Mouse (Mus musculus) gastrocnemius, adult 2 months (tissue): Measurements from ENCODE around the gene Olfr486. TPM values are rescaled to one million over a fixed set of nuclear protein-coding genes. Genes with fewer than 3 reads are reported as not detected.
"Not testable (repeated sequence)": the region's sequence is repeated elsewhere in the genome, so short reads cannot be mapped to it uniquely, and the experiment has no call there.

Experiments used
- DNase-seq: peaks from one replicate; pipeline ENCODE4 v3.0.0; 2022
- H3K27ac ChIP-seq: fragments of 200-600 bp; 2 replicates; pipeline ENCODE4 v1.8.1; 2022; ENCODE audit warnings: mild to moderate bottlenecking
- H3K4me3 ChIP-seq: fragments of 200-600 bp; 2 replicates; pipeline ENCODE4 v1.8.1; 2022; ENCODE audit warnings: mild to moderate bottlenecking, moderate library complexity
- CTCF ChIP-seq: fragments of 200-600 bp; IDR thresholded peaks from 2 replicates; pipeline ENCODE4 v1.8.1; 2022; ENCODE audit warnings: antibody characterized with exemption, mild to moderate bottlenecking, moderate library complexity
- intact Hi-C: fragments of 180-260 bp; cut with DNase I; formaldehyde crosslinking; loops from one replicate; pipeline ENCODE4 v1.15.1; 2025
- long read RNA-seq, 2 experiments: library from polyadenylated mRNA; stranded (forward); transcript quantifications; one replicate each; pipeline ENCODE4 v2.0.0; 2021
- total RNA-seq, 2 experiments: library from RNA; stranded (reverse); gene quantifications; 2 replicates each; pipeline ENCODE4 v1.2.3; 2021

Olfr486 gene
- not detected for total RNA-seq
- long read RNA-seq, experiment 1, result 0 reads
- long read RNA-seq, experiment 2, result 0 reads

- intact Hi-C loops, H3K4me3 ChIP-seq, H3K27ac ChIP-seq, DNase-seq: not testable (repeated sequence)
These were observed at the start of gene Olfr486 for GRCm38 (mm10) chr7:108172642-108173041. Gene Olfr486, minus strand, starts transcription at chr7:108172742.

GRCm38 (mm10) chr7:108214536-108214935 lies 42.0 kb upstream of the Olfr486 start, which contains the start of gene Olfr487:
Gene Olfr487, minus strand, starts transcription at chr7:108214636.
- DNase-seq, intact Hi-C loops, H3K27ac ChIP-seq: not testable (repeated sequence)

DNA sequence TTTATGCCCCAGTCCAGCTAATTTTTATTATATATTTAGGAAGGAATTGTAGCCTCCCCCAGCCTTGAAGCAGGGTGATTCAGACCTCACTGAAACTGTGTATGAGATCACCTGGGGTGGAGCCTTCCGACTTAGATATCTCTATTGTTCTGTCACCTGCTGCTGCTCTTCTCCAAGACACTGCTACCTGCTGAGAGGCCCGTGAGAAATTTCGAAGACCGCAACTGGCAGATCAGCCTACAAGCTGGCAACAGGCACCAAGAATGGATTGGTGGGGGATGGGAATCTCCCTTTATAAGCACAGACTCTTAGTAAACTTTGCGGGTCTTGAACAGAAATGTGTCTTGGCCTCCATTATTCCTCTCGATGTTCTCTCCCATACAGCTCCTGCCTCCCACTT lies 24.4 kb upstream of the Olfr486 start:
- intact Hi-C loops, result no loop called here
- no peak for TF ChIP-seq CTCF
- no peak overlapping the region for H3K4me3 ChIP-seq
- no peak overlapping the region for H3K27ac ChIP-seq
- no peak for DNase-seq

More at GRCm38 (mm10) chr7:108214536-108214935, 42.0 kb upstream of the Olfr486 start, which contains the start of gene Olfr487:
- not testable (repeated sequence) for H3K4me3 ChIP-seq

- H3K4me3 ChIP-seq, DNase-seq, intact Hi-C loops, H3K27ac ChIP-seq: not testable (repeated sequence)
These were observed 23.8 kb upstream of the Olfr486 start for GRCm38 (mm10) chr7:108196337-108196736.

- intact Hi-C loops, H3K4me3 ChIP-seq, DNase-seq, H3K27ac ChIP-seq: not testable (repeated sequence)
These were observed 20.2 kb upstream of the Olfr486 start for GRCm38 (mm10) chr7:108192714-108193113.

- H3K4me3 ChIP-seq, DNase-seq, intact Hi-C loops, H3K27ac ChIP-seq: not testable (repeated sequence)
These were observed 18.7 kb upstream of the Olfr486 start for GRCm38 (mm10) chr7:108191196-108191595.

DNA sequence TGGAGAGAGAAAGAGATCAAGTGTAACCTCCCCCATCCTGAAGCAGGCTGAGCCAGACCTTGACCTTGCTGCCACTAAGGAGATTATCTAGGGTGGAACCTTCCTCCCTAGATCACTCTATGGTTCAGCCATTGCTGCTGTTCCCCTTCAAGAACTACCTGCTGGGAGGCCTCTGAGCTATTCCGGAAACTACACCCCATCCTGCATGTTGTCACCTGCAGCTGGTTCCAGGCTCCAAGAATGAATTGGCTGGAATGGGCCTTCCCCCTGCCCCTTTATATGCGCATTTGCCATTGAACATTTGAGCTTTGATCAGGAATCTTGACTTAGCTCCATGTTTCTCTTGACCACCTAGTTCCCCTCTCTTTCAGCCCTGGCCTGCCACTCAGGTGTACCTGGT lies 12.7 kb upstream of the Olfr486 start:
- H3K27ac ChIP-seq, DNase-seq, H3K4me3 ChIP-seq, intact Hi-C loops: not testable (repeated sequence)

DNA sequence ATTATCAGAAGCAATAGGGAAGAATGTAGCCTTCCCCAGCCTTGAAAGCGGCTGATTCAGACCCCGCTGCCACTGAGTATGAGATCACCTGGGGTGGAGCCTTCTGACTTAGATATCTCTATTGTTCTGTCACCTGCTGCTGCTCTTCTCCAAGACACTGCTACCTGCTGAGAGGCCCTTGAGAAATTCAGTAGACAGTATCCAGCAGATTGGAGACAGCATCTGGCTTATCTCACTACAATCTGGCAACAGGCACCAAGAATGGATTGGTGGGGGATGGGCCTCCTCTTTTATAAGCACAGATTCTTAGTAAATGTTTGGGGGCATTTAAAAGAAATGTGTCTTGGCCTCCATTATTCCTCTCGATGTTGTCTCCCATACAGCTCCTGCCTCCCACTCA lies 11.9 kb upstream of the Olfr486 start:
- H3K27ac ChIP-seq, H3K4me3 ChIP-seq, DNase-seq, intact Hi-C loops: not testable (repeated sequence)

DNA sequence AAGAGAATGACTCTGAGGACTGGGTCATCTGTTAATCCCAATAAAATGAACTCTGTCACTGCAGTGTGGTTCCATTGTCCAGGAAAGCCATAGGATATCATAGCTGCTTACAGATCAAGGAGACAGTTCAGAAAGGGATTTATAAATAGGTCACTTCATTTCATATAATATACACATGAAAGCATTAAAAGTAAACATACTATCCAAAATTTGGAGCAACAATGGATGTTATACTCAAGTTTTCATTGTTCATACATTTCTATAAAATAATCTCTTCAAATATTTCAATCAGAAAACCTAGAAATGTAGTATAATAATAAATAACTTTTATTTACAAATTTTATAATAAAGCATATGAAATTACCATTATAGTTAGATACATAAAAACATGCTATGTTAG lies 12.8 kb downstream of the Olfr486 start, which contains the start of gene Olfr485:
Olfr485 (minus strand) TSS at position 101 of the 400 bp plus-strand sequence.
- no peak within 1 kb of the TSS for H3K27ac ChIP-seq
- intact Hi-C loops, result no loop called here
- no peak for DNase-seq
- no peak for TF ChIP-seq CTCF
- no peak within 1 kb of the TSS for H3K4me3 ChIP-seq

DNA sequence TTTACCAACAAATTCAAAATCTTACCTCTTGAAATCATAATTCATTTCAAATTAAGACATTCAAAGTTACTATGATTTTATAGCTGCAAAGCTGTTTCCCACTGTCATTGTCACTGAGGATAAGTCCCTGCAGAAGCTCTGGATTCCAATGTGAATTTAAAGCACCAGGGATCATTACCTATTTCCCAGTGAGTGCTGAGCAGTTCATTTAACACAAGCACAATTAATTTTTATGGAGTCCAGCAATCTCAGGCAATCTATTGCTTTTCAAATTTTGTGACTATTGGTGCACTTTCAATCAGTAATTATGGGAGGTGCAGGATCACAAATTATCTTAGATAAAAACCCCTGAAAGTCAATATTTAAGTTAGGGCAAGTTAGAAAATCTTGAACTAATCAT lies 45.2 kb downstream of the Olfr486 start, which contains the start of gene Olfr484:
Olfr484 (minus strand) TSS at position 101 of the 400 bp plus-strand sequence.
- H3K27ac ChIP-seq, result no peak within 1 kb of the TSS
- no peak for TF ChIP-seq CTCF
- no peak within 1 kb of the TSS for H3K4me3 ChIP-seq
- DNase-seq, result no peak
- intact Hi-C loops, result no loop called here

Other genes with a start within 250 kb of the Olfr486 start
- gene Olfr473, start 242.3 kb downstream of the Olfr486 start, total RNA-seq, result not detected
- not detected for gene Olfr474, start 218.1 kb downstream of the Olfr486 start, total RNA-seq
- not detected for gene Olfr476, start 207.9 kb downstream of the Olfr486 start, total RNA-seq
- gene Olfr477, start 186.0 kb downstream of the Olfr486 start, total RNA-seq, result not detected
- not detected for gene Olfr478, start 138.8 kb downstream of the Olfr486 start, total RNA-seq
- not detected for gene Olfr479, start 122.0 kb downstream of the Olfr486 start, total RNA-seq
- not detected for gene Olfr480, start 105.4 kb downstream of the Olfr486 start, total RNA-seq
- gene Olfr481, start 92.9 kb downstream of the Olfr486 start, total RNA-seq, result not detected
- under 1 TPM; 0.64 to 0.81 TPM for gene Olfr482, start 75.2 kb downstream of the Olfr486 start, total RNA-seq
- not detected for gene Olfr483, start 71.9 kb downstream of the Olfr486 start, total RNA-seq
- gene Olfr484, start 45.3 kb downstream of the Olfr486 start, total RNA-seq, result not detected
- not detected for gene Olfr485, start 12.9 kb downstream of the Olfr486 start, total RNA-seq
- not detected for gene Olfr487, start 41.9 kb upstream of the Olfr486 start, total RNA-seq
- not detected for gene Olfr488, start 85.6 kb upstream of the Olfr486 start, total RNA-seq
- gene Olfr490, start 116.2 kb upstream of the Olfr486 start, total RNA-seq, result not detected
- gene Olfr491, start 140.7 kb upstream of the Olfr486 start, total RNA-seq, result not detected
- not detected for gene Olfr492, start 150.9 kb upstream of the Olfr486 start, total RNA-seq
- gene Olfr493, start 174.2 kb upstream of the Olfr486 start, total RNA-seq, result not detected
- not detected for gene Olfr494, start 192.6 kb upstream of the Olfr486 start, total RNA-seq
- not detected for gene Olfr495, start 220.4 kb upstream of the Olfr486 start, total RNA-seq
- gene Olfr497, start 247.7 kb upstream of the Olfr486 start, total RNA-seq, result not detected